Mouse (Mus musculus): ENCODE measurements around the gene Plpp1.
A peak's percentile ranks its signal among the peaks of the same experiment; 100 is the strongest.

The Plpp1 gene

GRCm38 (mm10) chr13:112800597-112801380 lies at the start of gene Plpp1:
Gene Plpp1, plus strand, starts transcription at chr13:112800792.
- peak; percentile 91 for DNase-seq (ENCODE audit: low spot score)

GRCm38 (mm10) chr13:112751454-112752308 lies 48.9 kb upstream of the Plpp1 start:
- peak; percentile 68 for DNase-seq (ENCODE audit: low spot score)

DNA sequence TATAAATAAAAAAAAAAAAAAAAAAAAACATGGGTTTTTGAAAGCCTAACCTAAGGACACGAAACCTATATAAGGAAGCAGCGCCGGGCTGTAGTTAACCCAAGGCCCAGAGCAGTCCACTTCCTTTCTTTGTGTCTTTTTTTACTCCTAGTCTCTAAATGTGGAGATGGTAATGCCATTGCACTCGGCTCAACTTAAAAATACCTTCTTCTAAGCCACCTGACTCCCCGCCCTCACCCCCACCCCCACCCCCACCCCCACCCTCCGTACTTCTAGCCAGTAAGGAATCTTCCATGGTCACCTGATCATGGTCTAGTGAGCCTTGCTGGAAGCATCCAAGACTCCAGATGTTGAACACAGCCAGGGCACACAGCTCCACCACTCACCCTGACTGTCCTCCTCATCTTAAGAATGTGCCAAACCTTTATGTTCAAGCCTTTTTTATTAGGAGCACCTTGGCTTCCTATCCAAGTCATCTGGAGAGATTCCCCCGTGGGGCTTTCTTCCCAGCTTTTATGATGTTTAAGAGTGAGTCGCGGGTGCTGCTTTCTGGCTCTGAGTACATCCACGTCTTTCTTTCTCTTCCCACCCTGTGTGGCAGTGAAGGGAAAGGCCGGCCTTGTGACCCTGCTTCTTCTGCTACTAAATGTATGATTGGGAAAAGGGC lies 48.1 kb upstream of the Plpp1 start:
- no peak for DNase-seq (ENCODE audit: low spot score)

GRCm38 (mm10) chr13:112753522-112753921 lies 47.1 kb upstream of the Plpp1 start:
- no peak for DNase-seq (ENCODE audit: low spot score)

GRCm38 (mm10) chr13:112754871-112755270 lies 45.7 kb upstream of the Plpp1 start:
- DNase-seq (ENCODE audit: low spot score), result no peak

GRCm38 (mm10) chr13:112755507-112756010 lies 45.0 kb upstream of the Plpp1 start:
- no peak for DNase-seq (ENCODE audit: low spot score)

DNA sequence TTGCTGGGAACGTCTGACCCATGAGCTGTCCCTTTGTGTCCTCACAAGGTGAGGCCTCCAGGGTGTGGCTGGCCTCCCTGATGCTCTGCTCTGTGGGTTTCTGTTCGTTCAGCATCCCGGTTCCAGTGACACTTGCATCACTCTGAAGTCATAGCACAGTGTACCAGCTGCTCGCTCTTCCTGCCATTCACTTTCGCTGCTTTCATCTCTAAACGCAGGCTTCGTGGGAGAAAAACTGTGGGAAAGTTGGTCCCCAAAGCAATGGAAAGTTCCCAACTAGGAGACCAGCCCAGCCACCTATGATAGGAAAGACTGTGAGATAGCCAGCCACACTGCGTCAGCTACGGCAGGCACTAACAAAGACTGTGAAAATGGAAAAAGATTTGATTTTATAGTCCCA lies 43.2 kb upstream of the Plpp1 start:
- no peak for DNase-seq (ENCODE audit: low spot score)

DNA sequence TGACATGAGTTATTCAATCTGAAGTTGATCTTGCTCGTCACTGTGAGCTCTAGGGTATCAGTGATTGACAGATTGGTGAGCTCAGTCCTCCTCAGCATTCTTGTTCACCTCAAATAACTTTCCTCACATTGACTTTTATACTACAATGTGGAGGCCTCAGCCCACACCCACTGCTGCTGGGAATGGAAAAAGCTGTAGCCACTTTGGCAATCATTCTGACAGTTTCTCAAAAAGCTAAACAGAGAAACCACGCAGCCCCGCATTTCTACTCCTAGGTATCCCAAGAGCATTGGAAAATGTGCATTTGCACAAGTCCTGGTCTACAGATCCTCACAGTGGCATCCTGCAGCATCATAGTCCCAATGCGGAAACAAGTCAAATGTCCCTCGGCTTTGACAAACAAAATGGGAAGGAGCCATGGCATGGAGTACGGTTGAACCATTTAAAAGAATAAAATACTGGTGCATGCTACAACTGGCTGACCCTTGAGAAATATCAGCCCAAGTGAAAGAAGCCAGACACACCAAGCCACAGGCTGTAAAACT lies 42.0 kb upstream of the Plpp1 start:
- no peak for DNase-seq (ENCODE audit: low spot score)

- DNase-seq (ENCODE audit: low spot score), result no peak
These were observed 41.2 kb upstream of the Plpp1 start for GRCm38 (mm10) chr13:112759364-112759763.

DNA sequence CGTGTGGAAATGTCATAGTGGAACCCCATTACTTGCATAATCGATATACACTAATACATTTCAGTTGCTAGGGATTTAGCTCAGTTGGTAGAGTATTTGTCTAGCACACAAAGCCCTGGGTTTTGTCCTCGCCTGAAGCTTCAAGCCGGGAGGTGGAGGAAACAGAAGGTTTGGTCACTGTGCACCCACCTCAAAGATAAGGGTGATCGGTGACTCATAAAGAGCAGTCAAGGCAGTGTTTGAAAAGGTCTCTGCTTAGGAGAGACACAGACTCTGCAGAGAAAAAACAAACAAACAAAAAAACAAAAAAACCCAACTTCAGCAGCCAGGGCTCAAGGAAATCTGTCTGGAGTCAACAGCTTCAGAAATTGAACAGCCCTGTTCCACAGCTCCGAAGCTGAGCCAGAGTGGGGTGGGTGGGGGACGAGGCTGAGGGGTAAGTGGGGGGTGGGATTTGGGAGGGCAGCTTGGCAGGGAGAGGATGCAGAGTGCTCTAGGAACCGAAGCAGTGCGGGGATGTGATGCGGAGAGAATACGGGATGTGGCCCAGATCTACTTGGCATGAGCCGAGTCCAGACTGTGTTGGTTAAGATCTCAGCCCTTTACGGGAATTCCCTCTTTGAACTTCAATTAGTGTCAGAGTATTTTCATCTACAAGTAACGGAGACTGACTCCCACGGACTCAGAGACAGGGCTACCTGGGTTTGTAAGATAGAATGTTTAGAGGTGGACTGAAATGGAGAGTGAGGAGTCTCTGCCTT lies 40.6 kb upstream of the Plpp1 start:
- no peak for DNase-seq (ENCODE audit: low spot score)

- DNase-seq (ENCODE audit: low spot score), result no peak
These were observed 40.1 kb upstream of the Plpp1 start for GRCm38 (mm10) chr13:112760538-112760881.

- no peak for DNase-seq (ENCODE audit: low spot score)
These were observed 38.8 kb upstream of the Plpp1 start for GRCm38 (mm10) chr13:112761787-112762186.

DNA sequence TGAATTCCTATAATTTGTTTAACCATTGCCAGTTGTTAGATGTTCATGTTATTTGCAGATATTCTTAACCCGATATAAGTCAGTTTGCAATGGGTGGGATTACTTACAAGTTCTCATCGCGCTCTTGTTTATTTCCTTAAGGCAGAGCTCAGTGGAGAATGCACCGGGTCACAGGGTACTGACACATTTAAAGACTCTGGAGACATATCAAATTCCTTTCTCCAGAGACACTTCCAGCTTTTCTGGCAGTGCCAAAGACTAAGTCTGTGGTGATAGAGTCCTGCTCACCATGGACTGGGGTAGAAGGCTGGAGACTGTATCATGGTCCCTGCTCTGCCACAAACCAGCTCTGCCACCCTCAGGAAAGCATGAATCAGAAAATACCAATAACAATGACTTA lies 38.0 kb upstream of the Plpp1 start:
- DNase-seq (ENCODE audit: low spot score), result no peak

DNA sequence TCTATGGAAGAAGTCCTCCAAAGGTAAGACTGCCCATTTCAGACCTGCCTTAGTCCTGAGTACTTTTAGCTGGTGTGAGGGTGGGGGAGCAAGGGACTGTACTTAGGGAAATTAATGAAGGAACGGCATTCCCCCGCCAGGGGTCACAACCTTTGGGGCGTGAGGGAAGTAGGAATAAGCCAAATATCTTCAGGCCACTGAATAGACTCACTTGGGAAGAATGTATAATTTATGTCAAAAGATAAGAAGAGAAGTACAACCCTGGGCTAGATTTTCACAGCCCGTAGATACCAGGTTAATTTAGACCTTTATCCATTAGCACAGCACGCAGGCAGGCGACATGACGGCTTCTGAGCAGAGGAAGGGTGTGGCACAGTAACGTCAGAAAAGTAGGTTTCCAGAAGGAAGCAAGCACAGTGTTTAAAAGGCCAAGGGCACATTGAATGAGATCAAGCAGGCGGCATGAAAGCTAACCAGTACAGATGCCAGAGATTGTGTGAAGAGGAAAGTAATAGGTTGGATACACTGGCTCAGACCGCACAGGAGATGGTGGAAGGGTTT lies 37.0 kb upstream of the Plpp1 start:
- DNase-seq (ENCODE audit: low spot score), result peak; percentile 76

GRCm38 (mm10) chr13:112764556-112764955 lies 36.0 kb upstream of the Plpp1 start:
- no peak for DNase-seq (ENCODE audit: low spot score)

GRCm38 (mm10) chr13:112765654-112766053 lies 34.9 kb upstream of the Plpp1 start:
- DNase-seq (ENCODE audit: low spot score), result no peak

GRCm38 (mm10) chr13:112770528-112771328 lies 29.9 kb upstream of the Plpp1 start:
- DNase-seq (ENCODE audit: low spot score), result no peak

DNA sequence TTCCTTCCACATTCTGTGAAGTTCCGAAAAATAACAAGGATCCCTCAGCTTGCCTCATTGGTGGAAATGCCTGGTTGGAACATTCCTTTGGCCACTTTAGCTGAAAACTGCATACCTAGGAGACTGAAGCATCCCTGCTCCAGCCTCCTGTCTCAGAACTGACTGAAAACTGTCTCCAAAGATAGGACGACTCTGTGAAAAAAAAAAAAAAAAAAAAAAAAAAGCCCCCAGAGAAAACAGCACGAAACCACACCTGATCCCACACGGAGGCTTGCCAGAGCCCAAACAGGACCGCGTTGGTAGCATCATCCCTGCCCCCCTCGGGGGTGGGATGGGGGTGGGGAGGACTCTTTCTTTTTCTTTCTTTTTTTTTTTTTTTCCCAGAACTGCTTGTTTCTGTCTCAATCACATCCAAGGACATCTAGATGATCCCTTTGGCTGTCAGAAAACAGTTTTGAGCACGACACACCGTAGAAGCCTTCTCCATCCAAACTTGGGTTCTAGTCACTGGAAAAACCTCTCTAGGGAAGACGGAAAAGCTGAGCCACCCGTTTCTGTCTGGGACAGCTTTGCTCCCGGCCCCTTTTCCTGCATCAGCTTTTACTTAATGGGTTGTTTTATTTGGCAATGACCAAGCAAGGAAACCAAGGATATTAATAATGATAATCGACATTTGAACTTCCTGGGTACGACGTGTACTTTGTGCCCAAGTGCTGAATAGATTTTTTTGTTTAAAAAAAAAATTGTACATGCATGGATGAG lies 29.0 kb upstream of the Plpp1 start:
- no peak for DNase-seq (ENCODE audit: low spot score)

GRCm38 (mm10) chr13:112772252-112772651 lies 28.3 kb upstream of the Plpp1 start:
- DNase-seq (ENCODE audit: low spot score), result no peak

DNA sequence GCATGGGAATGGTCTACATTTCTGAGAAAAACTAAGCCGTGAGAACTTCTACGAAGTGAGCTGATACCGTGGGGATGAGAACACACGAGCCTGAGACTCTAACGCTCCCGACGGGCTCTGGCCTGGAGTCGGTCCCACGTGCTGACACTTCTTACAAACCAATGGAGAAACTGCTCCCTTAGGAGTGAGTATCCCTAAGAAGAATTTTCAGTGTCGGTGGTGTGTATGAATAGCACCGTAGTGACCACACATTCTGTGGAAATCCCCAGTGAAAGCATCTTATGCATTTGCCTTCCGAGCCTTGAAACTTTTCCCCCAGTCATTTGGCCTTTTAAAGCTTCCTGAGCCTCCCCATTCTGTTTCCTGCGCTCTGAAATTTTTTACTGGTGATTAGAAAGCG lies 27.7 kb upstream of the Plpp1 start:
- no peak for DNase-seq (ENCODE audit: low spot score)
